Mouse (Mus musculus) lung, postnatal 0 days (tissue): ENCODE measurements around the gene Hoxa9.

Experiments used
- CTCF ChIP-seq: IDR thresholded peaks from 2 replicates; pipeline ENCODE4 v1.5.1; 2016; ENCODE audit warnings: antibody characterized with exemption, mild to moderate bottlenecking
- EP300 ChIP-seq: IDR thresholded peaks from 2 replicates; pipeline ENCODE4 v1.6.1; 2016; ENCODE audit warnings: antibody characterized with exemption, mild to moderate bottlenecking, control low read depth

GRCm38 (mm10) chr6:52225612-52226568 lies 5.0 kb downstream of the Hoxa9 start:
- TF ChIP-seq EP300 (no peak), CTCF (no peak)
